Mouse (Mus musculus) T-helper 1 cell (primary cell): ENCODE data around the gene 9330182L06Rik.

Experiments used
- in situ Hi-C: fragments of 300-600 bp; cut with MboI, MseI; formaldehyde crosslinking; loops from one replicate; pipeline ENCODE4 v1.15.1; 2025; ENCODE audit warnings: high pct_unique_total_duplicates

The 9330182L06Rik gene

GRCm38 (mm10) chr5:9525507-9525906 is 259.6 kb downstream of the 9330182L06Rik start:
- in situ Hi-C loops, result no loop called here
